Mouse (Mus musculus) lung, embryonic 14.5 days (tissue): ENCODE measurements at regions not wholly inside any gene's neighbourhood (a gene's known extent, or its start where the extent isn't known, plus 50 kb on each side); places are given as distances from the start of the nearest gene placed in this dataset.

Source experiments
- ATAC-seq: fragments of 200-750 bp; cut with Nextera tagmentation; 2 replicates; pipeline ENCODE4 v1.8.0; 2017; ENCODE audit warnings: mild to moderate bottlenecking, moderate TSS enrichment, moderate library complexity; ENCODE audit not compliant: insufficient read depth
- DNase-seq: peaks from one replicate; pipeline ENCODE4 v3.0.0-alpha.2; 2015
- H3K27ac ChIP-seq: fragments of 300-500 bp; sonication (generic); 2 replicates; pipeline ENCODE4 v1.5.1; 2014; ENCODE audit warnings: low read depth, mild to moderate bottlenecking, moderate library complexity
- H3K27me3 ChIP-seq: fragments of 300-500 bp; sonication (generic); 2 replicates; pipeline ENCODE4 v1.6.1; 2014; ENCODE audit warnings: low read length, control low read depth; ENCODE audit not compliant: insufficient read depth
- H3K36me3 ChIP-seq: fragments of 300-500 bp; sonication (generic); 2 replicates; pipeline ENCODE4 v1.6.1; 2014; ENCODE audit warnings: control low read depth; ENCODE audit not compliant: insufficient read depth
- H3K4me1 ChIP-seq: fragments of 300-500 bp; sonication (generic); 2 replicates; pipeline ENCODE4 v1.6.1; 2014; ENCODE audit warnings: antibody characterized with exemption, control low read depth; ENCODE audit not compliant: insufficient read depth
- H3K4me2 ChIP-seq: fragments of 300-500 bp; sonication (generic); 2 replicates; pipeline ENCODE4 v1.6.1; 2014; ENCODE audit warnings: mild to moderate bottlenecking
- H3K4me3 ChIP-seq: fragments of 300-500 bp; sonication (generic); 2 replicates; pipeline ENCODE4 v1.5.1; 2014; ENCODE audit warnings: low read depth, low read length
- H3K9ac ChIP-seq: fragments of 300-500 bp; sonication (generic); 2 replicates; pipeline ENCODE4 v1.6.1; 2014
- H3K9me3 ChIP-seq: fragments of 300-500 bp; sonication (generic); 2 replicates; pipeline ENCODE4 v1.6.1; 2016; ENCODE audit warnings: low read depth, low read length, control low read depth
- CTCF ChIP-seq: IDR thresholded peaks from 2 replicates; pipeline ENCODE4 v1.5.1; 2016; ENCODE audit warnings: antibody characterized with exemption, low read depth
- WGBS: fragments of 180-500 bp; shearing (Covaris S2); extraction: QIAGEN DNeasy Blood & Tissue Kit; methylation state at CpG from one replicate; pipeline ENCODE4 v1.1.7; 2014; 5-methylcytosine and 5-hydroxymethylcytosine counted together

DNA sequence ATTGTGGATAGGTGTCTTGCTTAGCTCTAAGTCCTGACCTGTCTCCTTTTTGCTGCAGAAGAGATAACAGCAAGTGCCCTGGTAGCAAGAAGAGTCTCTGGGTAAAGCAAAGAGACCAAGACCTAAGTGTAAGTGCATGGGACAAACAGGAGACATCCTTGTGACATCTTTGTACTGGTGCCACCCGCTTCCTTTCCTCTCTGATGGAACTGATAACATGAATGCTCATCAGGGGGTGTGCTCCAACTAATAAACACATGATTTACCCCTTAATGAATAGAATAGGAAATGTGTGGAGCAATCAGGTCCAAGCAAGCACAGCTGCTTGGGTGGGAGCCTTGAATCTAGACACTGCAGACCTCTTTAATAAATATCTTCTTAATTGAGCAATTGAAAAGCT, 362.9 kb upstream of the Nrp1 start:
- DNase-seq = no peak

DNA sequence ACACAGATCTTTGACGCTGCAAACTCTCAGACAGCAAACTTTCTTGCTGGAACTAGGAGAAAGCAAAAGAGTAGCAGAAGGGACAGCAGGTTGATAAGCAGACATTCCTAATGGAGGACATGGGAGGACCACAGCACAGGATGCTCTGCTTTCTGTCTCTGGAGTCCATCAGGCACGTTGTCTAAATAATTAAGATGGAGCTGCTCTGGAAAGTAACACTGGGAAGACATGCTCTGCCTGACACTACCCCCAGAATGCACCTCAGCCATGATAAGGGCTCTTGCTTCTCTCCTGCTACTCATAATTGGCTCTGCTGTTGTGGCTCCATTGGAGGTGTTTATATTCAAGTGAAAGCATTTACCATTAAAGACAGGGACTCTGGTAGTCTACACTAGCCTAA, 356.0 kb upstream of the Nrp1 start:
- Histone ChIP-seq H3K27ac (no peak overlapping the region), H3K36me3 (no peaks in the 10 kb centered on the region), H3K9me3 (no peaks in the 10 kb centered on the region), H3K4me1 (0 out of 2 replicates have a peak, but pooled peaks cover 10% of the 10 kb centered on the region), H3K27me3 (no peaks in the 10 kb centered on the region), H3K4me2 (no peak overlapping the region), H3K9ac (no peak overlapping the region), H3K4me3 (no peak overlapping the region)
- WGBS = 36% methylated on average over 2 of the region's 2 CpGs
- ATAC-seq (no peak), DNase-seq (no peak)
- no peak for TF ChIP-seq CTCF

More for the DNA sequence above, 362.9 kb upstream of the Nrp1 start:
- no peak overlapping the region for H3K4me3 ChIP-seq
- H3K9me3 ChIP-seq = no peaks in the 10 kb centered on the region
- 89% methylated on average over 1 of the region's 1 CpGs for WGBS
- H3K27ac ChIP-seq = no peak overlapping the region
- no peak for TF ChIP-seq CTCF
- no peaks in the 10 kb centered on the region for H3K4me1 ChIP-seq
- no peak for ATAC-seq
- no peak overlapping the region for H3K4me2 ChIP-seq
- no peak overlapping the region for H3K9ac ChIP-seq
- no peaks in the 10 kb centered on the region for H3K27me3 ChIP-seq
- no peaks in the 10 kb centered on the region for H3K36me3 ChIP-seq

DNA sequence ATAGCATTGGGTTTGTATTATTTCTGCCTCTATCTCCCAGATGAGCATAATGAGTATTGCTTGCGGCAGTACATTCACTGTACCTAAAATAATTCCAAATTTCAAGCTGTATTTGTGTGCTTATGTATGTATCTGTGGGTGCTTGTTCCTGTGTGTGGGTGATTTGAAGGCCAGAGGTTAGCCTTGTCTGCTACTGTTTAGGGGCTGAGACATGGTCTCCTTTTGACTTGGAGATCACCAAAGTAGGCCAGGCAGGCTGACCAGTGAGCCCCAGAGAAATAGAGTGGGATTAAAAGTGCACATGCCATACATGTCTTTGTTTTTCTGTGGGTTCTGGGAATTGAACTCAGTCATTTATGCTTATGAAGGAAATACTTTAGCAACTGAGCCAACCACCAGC, 355.6 kb upstream of the Nrp1 start:
- no peak overlapping the region for H3K4me2 ChIP-seq
- H3K27ac ChIP-seq = no peak overlapping the region
- no peaks in the 10 kb centered on the region for H3K9me3 ChIP-seq
- no peak for TF ChIP-seq CTCF
- H3K4me1 ChIP-seq = 0 out of 2 replicates have a peak, but pooled peaks cover 10% of the 10 kb centered on the region
- H3K9ac ChIP-seq = no peak overlapping the region
- no peaks in the 10 kb centered on the region for H3K36me3 ChIP-seq
- H3K4me3 ChIP-seq = no peak overlapping the region
- WGBS = 93% methylated on average over 1 of the region's 1 CpGs
- no peak for ATAC-seq
- DNase-seq = no peak
- no peaks in the 10 kb centered on the region for H3K27me3 ChIP-seq

DNA sequence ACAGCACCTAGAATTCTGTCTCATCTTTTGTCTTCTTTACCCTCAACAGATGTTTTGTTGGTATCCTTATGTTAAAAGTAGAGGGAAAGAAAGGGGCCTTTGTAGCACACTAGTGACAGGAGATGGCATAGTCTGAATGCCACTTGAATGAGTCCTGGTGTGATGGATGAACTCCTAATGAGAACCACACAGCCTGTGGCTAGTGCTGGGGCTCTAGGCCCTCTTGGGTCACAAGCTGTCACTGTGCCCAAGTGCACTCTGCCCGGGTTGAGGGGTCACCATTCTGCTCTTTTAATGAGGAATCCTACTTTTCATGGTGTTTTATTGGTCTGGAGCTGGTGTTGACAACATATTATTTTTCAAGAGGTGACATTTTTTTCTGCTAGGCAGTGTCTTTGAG, 355.0 kb upstream of the Nrp1 start:
- no peak overlapping the region for H3K9ac ChIP-seq
- H3K27me3 ChIP-seq = no peaks in the 10 kb centered on the region
- no peak for TF ChIP-seq CTCF
- H3K36me3 ChIP-seq = no peaks in the 10 kb centered on the region
- no peak overlapping the region for H3K27ac ChIP-seq
- peak; percentile 58; the same call in 1 of the 2 replicates for ATAC-seq
- H3K4me3 ChIP-seq = no peak overlapping the region
- no peaks in the 10 kb centered on the region for H3K9me3 ChIP-seq
- WGBS = 15% methylated on average over 1 of the region's 1 CpGs
- 0 out of 2 replicates have a peak, but pooled peaks cover 10% of the 10 kb centered on the region for H3K4me1 ChIP-seq
- peak; percentile 34 for DNase-seq
- H3K4me2 ChIP-seq = no peak overlapping the region

DNA sequence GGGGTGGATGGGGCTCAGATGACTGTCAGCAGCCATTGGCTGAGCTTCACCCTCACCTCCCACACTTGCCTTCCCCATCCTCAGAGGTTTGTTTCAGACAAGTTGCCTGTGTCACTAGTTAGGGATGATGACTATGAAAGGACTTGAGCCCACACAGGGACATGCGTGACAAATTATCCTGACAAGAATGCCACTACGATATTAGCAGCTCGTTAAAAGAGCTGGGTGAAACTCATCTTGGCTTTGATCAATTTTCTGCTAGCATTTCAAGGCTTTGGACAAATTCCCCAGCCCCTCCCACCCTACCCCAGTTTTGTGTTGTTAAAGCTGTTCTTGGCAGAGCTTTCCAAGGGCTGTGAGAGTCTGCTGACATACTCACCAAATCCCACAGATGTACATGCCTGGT, 354.5 kb upstream of the Nrp1 start:
- no peaks in the 10 kb centered on the region for H3K9me3 ChIP-seq
- no peaks in the 10 kb centered on the region for H3K27me3 ChIP-seq
- DNase-seq = peak; percentile 90
- H3K4me1 ChIP-seq = 0 out of 2 replicates have a peak, but pooled peaks cover 10% of the 10 kb centered on the region
- H3K36me3 ChIP-seq = no peaks in the 10 kb centered on the region
- peak; percentile 95 for ATAC-seq
- no peak overlapping the region for H3K4me2 ChIP-seq
- no peak overlapping the region for H3K4me3 ChIP-seq
- 28% methylated on average over 3 of the region's 3 CpGs for WGBS
- H3K27ac ChIP-seq = no peak overlapping the region
- H3K9ac ChIP-seq = no peak overlapping the region
- no peak for TF ChIP-seq CTCF

DNA sequence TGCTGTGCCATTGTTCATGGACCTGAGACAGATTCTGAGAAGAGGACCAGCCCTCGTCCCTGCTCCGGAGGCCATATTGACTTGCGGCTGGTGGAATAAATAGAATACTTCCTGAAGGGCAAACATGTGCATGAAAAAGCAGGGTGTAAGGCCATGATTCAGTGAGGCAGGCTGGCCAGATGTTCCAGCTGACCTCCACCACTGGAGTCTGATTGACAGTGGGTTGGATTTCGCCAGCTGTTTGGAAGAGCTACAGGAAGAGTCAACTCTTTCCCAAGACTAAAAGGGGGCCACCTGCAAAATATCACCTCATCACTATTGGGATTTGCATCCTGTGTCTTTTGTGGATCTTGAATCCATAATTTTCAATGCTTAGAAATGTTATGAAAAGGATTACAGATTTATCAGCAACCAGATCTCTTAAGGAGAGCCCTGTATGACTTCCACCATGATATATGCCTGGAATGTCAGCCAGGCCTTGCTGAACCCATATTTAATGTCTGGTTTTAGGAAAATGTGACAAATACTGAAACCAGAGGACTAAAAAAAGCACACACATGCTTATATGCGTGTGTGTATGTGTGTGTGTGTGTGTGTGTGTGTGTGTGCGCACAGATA, 348.9 kb upstream of the Nrp1 start:
- WGBS = 75% methylated on average over 6 of the region's 6 CpGs
- H3K27me3 ChIP-seq = no peaks in the 10 kb centered on the region
- TF ChIP-seq CTCF = no peak
- H3K4me1 ChIP-seq = 0 out of 2 replicates have a peak, but pooled peaks cover 4% of the 10 kb centered on the region
- no peaks in the 10 kb centered on the region for H3K36me3 ChIP-seq
- H3K27ac ChIP-seq = no peak overlapping the region
- H3K9me3 ChIP-seq = no peaks in the 10 kb centered on the region
- H3K9ac ChIP-seq = no peak overlapping the region
- no peak overlapping the region for H3K4me3 ChIP-seq
- no peak overlapping the region for H3K4me2 ChIP-seq
- no peak for ATAC-seq
- no peak for DNase-seq

DNA sequence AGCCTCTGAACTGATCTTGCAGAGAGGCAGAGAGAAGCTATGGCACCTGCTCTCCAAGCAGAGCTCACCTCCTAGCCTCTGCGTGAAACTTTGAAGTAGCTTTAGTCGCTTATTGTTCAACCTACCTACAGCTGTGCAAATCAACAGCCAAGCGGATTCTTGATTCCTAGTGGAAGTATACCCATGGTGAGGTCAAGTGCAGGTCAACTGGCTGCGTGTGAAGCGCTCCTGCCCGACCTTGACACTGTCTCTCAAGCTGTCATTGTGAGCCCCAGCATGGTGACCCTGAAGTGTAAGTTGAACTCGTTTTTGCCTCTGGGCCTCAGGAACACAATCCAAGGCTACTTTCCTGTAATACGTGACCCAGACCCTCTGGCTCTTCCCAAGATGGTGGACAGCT, 341.2 kb upstream of the Nrp1 start:
- no peak for TF ChIP-seq CTCF
- no peak for ATAC-seq
- no peak overlapping the region for H3K27ac ChIP-seq
- no peaks in the 10 kb centered on the region for H3K4me1 ChIP-seq
- no peak overlapping the region for H3K4me3 ChIP-seq
- no peak overlapping the region for H3K4me2 ChIP-seq
- H3K36me3 ChIP-seq = no peaks in the 10 kb centered on the region
- DNase-seq = no peak
- no peak overlapping the region for H3K9ac ChIP-seq
- 49% methylated on average over 8 of the region's 8 CpGs for WGBS
- no peaks in the 10 kb centered on the region for H3K9me3 ChIP-seq
- H3K27me3 ChIP-seq = no peaks in the 10 kb centered on the region
